Comparison of ENCODE assay signal across 14 mouse cellular contexts in the genomic region with DNA sequence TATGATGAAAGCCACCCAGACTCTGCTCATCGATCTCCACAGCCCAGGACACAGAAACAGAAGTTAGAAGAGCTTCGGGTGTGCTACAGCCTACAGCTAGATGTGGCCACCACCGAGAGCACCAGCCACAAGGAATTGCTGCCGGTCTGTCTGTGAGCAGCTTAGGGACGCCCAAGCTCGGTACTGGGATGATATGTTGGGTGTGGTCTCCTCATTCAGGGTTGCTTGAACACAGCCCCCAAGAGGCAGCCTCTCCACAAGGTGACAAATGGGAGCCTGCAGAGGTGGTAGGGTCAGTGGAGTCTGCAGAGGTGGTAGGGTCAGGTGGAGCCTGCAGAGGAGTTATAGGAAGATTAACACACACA.
"Had no signal": no experiment of that assay in that cellular context is flagged by ENCODE, and none has a peak within 500 bp of the region (broad histone marks: within the 10 kb centered on the region; RNA-seq: fewer than 3 reads in every experiment).

No protein-coding gene starts in this region.

- DNase-seq: kidney, adult 11 months; kidney, postnatal 10 days; kidney, postnatal 4 days; layer of hippocampus, postnatal 36 days; lung, adult 18-20 months; midbrain, embryonic 14.5 days; retina, postnatal 1 day; right cerebral cortex, postnatal 4 days; spleen, adult 18-20 months; thymus, adult 18-20 months; thymus, postnatal 14 days had no signal

- H3K4me3 ChIP-seq: limb, embryonic 13.5 days; midbrain, embryonic 10.5 days; neural tube, embryonic 12.5 days had no signal

- H3K4me1 ChIP-seq: midbrain, embryonic 10.5 days; neural tube, embryonic 12.5 days had no signal

- H3K27ac ChIP-seq: limb, embryonic 13.5 days; midbrain, embryonic 10.5 days; neural tube, embryonic 12.5 days had no signal

- H3K27me3 ChIP-seq: limb, embryonic 13.5 days; neural tube, embryonic 12.5 days had no signal

- H3K4me2 ChIP-seq: limb, embryonic 13.5 days; neural tube, embryonic 12.5 days had no signal

- H3K9ac ChIP-seq: limb, embryonic 13.5 days; neural tube, embryonic 12.5 days had no signal

- H3K9me3 ChIP-seq: limb, embryonic 13.5 days; midbrain, embryonic 10.5 days; neural tube, embryonic 12.5 days had no signal
